Mouse (Mus musculus): Measurements from ENCODE around the gene Cnp. TPM values are rescaled to one million over a fixed set of nuclear protein-coding genes. Genes with fewer than 3 reads are reported as not detected.

Cnp gene
- polyA plus RNA-seq, 1 experiment from 2014 or later, result 23.7 TPM

GRCm38 (mm10) chr11:100592346-100593046 is 17.8 kb downstream of the Cnp start:
- no peaks in the 10 kb centered on the region for H3K4me1 ChIP-seq (replicated peaks; ENCODE audit: insufficient read depth, low read length)
- DNase-seq (ENCODE audit: low spot score), result no peak
- no peak overlapping the region for H3K4me3 ChIP-seq (replicated peaks; ENCODE audit: low read depth, low read length)
- H3K9me3 ChIP-seq (replicated peaks; ENCODE audit: low read length), result no peaks in the 10 kb centered on the region
- no peak overlapping the region for H3K27ac ChIP-seq
- WGBS, result 81% methylated on average over 11 of the region's 11 CpGs
- H3K9ac ChIP-seq (ENCODE audit: low read depth, low read length), result no peak overlapping the region
- TF ChIP-seq CTCF (IDR thresholded peaks at IDR 0.05; ENCODE audit: low read depth), result no peak
- H3K36me3 ChIP-seq (ENCODE audit: insufficient read depth, low read length), result peaks cover 75% of the 10 kb centered on the region
- no peak for ATAC-seq (replicated peaks; ENCODE audit: low FRiP score, low read depth)
- H3K4me2 ChIP-seq (ENCODE audit: low read length), result no peak overlapping the region
- no peaks in the 10 kb centered on the region for H3K27me3 ChIP-seq (ENCODE audit: insufficient read depth, low read length)

GRCm38 (mm10) chr11:100594608-100595007 is 19.9 kb downstream of the Cnp start:
- TF ChIP-seq CTCF (IDR thresholded peaks at IDR 0.05; ENCODE audit: low read depth), result no peak
- H3K4me1 ChIP-seq (replicated peaks; ENCODE audit: insufficient read depth, low read length), result no peaks in the 10 kb centered on the region
- no peaks in the 10 kb centered on the region for H3K27me3 ChIP-seq (ENCODE audit: insufficient read depth, low read length)
- H3K27ac ChIP-seq, result no peak overlapping the region
- no peak overlapping the region for H3K9ac ChIP-seq (ENCODE audit: low read depth, low read length)
- no peak for ATAC-seq (replicated peaks; ENCODE audit: low FRiP score, low read depth)
- peaks cover 72% of the 10 kb centered on the region for H3K36me3 ChIP-seq (ENCODE audit: insufficient read depth, low read length)
- H3K4me3 ChIP-seq (replicated peaks; ENCODE audit: low read depth, low read length), result no peak overlapping the region
- no peak for DNase-seq (ENCODE audit: low spot score)
- WGBS, result 81% methylated on average over 7 of the region's 7 CpGs
- no peaks in the 10 kb centered on the region for H3K9me3 ChIP-seq (replicated peaks; ENCODE audit: low read length)
- no peak overlapping the region for H3K4me2 ChIP-seq (ENCODE audit: low read length)

GRCm38 (mm10) chr11:100595533-100595932 is 20.8 kb downstream of the Cnp start:
- TF ChIP-seq CTCF (IDR thresholded peaks at IDR 0.05; ENCODE audit: low read depth), result no peak
- DNase-seq (ENCODE audit: low spot score), result no peak
- WGBS, result 80% methylated on average over 4 of the region's 4 CpGs
- Histone ChIP-seq H3K27ac (no peak overlapping the region), H3K27me3 (ENCODE audit: insufficient read depth, low read length) (no peaks in the 10 kb centered on the region), H3K4me2 (ENCODE audit: low read length) (no peak overlapping the region), H3K9me3 (replicated peaks; ENCODE audit: low read length) (no peaks in the 10 kb centered on the region), H3K9ac (ENCODE audit: low read depth, low read length) (no peak overlapping the region), H3K4me1 (replicated peaks; ENCODE audit: insufficient read depth, low read length) (no peaks in the 10 kb centered on the region), H3K4me3 (replicated peaks; ENCODE audit: low read depth, low read length) (no peak overlapping the region), H3K36me3 (ENCODE audit: insufficient read depth, low read length) (peaks cover 72% of the 10 kb centered on the region)
- ATAC-seq (replicated peaks; ENCODE audit: low FRiP score, low read depth), result no peak

GRCm38 (mm10) chr11:100598074-100598473 is 23.4 kb downstream of the Cnp start:
- H3K4me1 ChIP-seq (replicated peaks; ENCODE audit: insufficient read depth, low read length), result no peaks in the 10 kb centered on the region
- peaks cover 54% of the 10 kb centered on the region for H3K36me3 ChIP-seq (ENCODE audit: insufficient read depth, low read length)
- H3K9ac ChIP-seq (ENCODE audit: low read depth, low read length), result no peak overlapping the region
- H3K27ac ChIP-seq, result no peak overlapping the region
- WGBS, result 44% methylated on average over 4 of the region's 4 CpGs
- H3K4me3 ChIP-seq (replicated peaks; ENCODE audit: low read depth, low read length), result no peak overlapping the region
- no peaks in the 10 kb centered on the region for H3K9me3 ChIP-seq (replicated peaks; ENCODE audit: low read length)
- H3K27me3 ChIP-seq (ENCODE audit: insufficient read depth, low read length), result no peaks in the 10 kb centered on the region
- H3K4me2 ChIP-seq (ENCODE audit: low read length), result no peak overlapping the region
- ATAC-seq (replicated peaks; ENCODE audit: low FRiP score, low read depth) (no peak), DNase-seq (ENCODE audit: low spot score) (no peak)
- no peak for TF ChIP-seq CTCF (IDR thresholded peaks at IDR 0.05; ENCODE audit: low read depth)

- ATAC-seq (replicated peaks; ENCODE audit: low FRiP score, low read depth) (no peak), DNase-seq (ENCODE audit: low spot score) (no peak)
- H3K36me3 ChIP-seq (ENCODE audit: insufficient read depth, low read length), result peaks cover 37% of the 10 kb centered on the region
- no peak overlapping the region for H3K4me3 ChIP-seq (replicated peaks; ENCODE audit: low read depth, low read length)
- no peaks in the 10 kb centered on the region for H3K27me3 ChIP-seq (ENCODE audit: insufficient read depth, low read length)
- H3K27ac ChIP-seq, result no peak overlapping the region
- TF ChIP-seq CTCF (IDR thresholded peaks at IDR 0.05; ENCODE audit: low read depth), result no peak
- H3K4me1 ChIP-seq (replicated peaks; ENCODE audit: insufficient read depth, low read length), result no peaks in the 10 kb centered on the region
- 98% methylated on average over 3 of the region's 3 CpGs for WGBS
- H3K9ac ChIP-seq (ENCODE audit: low read depth, low read length), result no peak overlapping the region
- H3K9me3 ChIP-seq (replicated peaks; ENCODE audit: low read length), result no peaks in the 10 kb centered on the region
- no peak overlapping the region for H3K4me2 ChIP-seq (ENCODE audit: low read length)
Measured at GRCm38 (mm10) chr11:100601372-100601771, 26.7 kb downstream of the Cnp start.

GRCm38 (mm10) chr11:100603155-100603554 is 28.5 kb downstream of the Cnp start:
- no peak for TF ChIP-seq CTCF (IDR thresholded peaks at IDR 0.05; ENCODE audit: low read depth)
- no peaks in the 10 kb centered on the region for H3K9me3 ChIP-seq (replicated peaks; ENCODE audit: low read length)
- WGBS, result 80% methylated on average over 9 of the region's 9 CpGs
- H3K4me2 ChIP-seq (ENCODE audit: low read length), result no peak overlapping the region
- ATAC-seq (replicated peaks; ENCODE audit: low FRiP score, low read depth) (no peak), DNase-seq (ENCODE audit: low spot score) (no peak)
- no peaks in the 10 kb centered on the region for H3K4me1 ChIP-seq (replicated peaks; ENCODE audit: insufficient read depth, low read length)
- no peaks in the 10 kb centered on the region for H3K27me3 ChIP-seq (ENCODE audit: insufficient read depth, low read length)
- no peak overlapping the region for H3K4me3 ChIP-seq (replicated peaks; ENCODE audit: low read depth, low read length)
- peaks cover 21% of the 10 kb centered on the region for H3K36me3 ChIP-seq (ENCODE audit: insufficient read depth, low read length)
- H3K27ac ChIP-seq, result no peak overlapping the region
- no peak overlapping the region for H3K9ac ChIP-seq (ENCODE audit: low read depth, low read length)

- 0 out of 2 replicates have a peak, but pooled peaks cover 3% of the 10 kb centered on the region for H3K4me1 ChIP-seq (replicated peaks; ENCODE audit: insufficient read depth, low read length)
- H3K4me2 ChIP-seq (ENCODE audit: low read length), result no peak overlapping the region
- H3K27me3 ChIP-seq (ENCODE audit: insufficient read depth, low read length), result no peaks in the 10 kb centered on the region
- 74% methylated on average over 8 of the region's 8 CpGs for WGBS
- TF ChIP-seq CTCF (IDR thresholded peaks at IDR 0.05; ENCODE audit: low read depth), result no peak
- H3K27ac ChIP-seq, result no peak overlapping the region
- H3K9me3 ChIP-seq (replicated peaks; ENCODE audit: low read length), result no peaks in the 10 kb centered on the region
- ATAC-seq (replicated peaks; ENCODE audit: low FRiP score, low read depth) (no peak), DNase-seq (ENCODE audit: low spot score) (no peak)
- H3K36me3 ChIP-seq (ENCODE audit: insufficient read depth, low read length), result peaks cover 24% of the 10 kb centered on the region
- H3K9ac ChIP-seq (ENCODE audit: low read depth, low read length), result no peak overlapping the region
- H3K4me3 ChIP-seq (replicated peaks; ENCODE audit: low read depth, low read length), result no peak overlapping the region
Measured at GRCm38 (mm10) chr11:100603813-100604212, 29.1 kb downstream of the Cnp start.

Measured in kidney, postnatal 0 days (tissue).